Mouse (Mus musculus): Measurements from ENCODE around the gene Wfdc2. TPM values are rescaled to one million over a fixed set of nuclear protein-coding genes. Genes with fewer than 3 reads are reported as not detected.

The Wfdc2 gene
- polyA plus RNA-seq, 3 experiments from 2014 or later = not detected

Other genes starting within 250 kb of the Wfdc2 start
- gene Svs6, start 245.7 kb upstream of the Wfdc2 start, polyA plus RNA-seq (2017; shearing (Covaris generic)) = not detected
- gene Svs5, start 229.7 kb upstream of the Wfdc2 start, polyA plus RNA-seq (2017; shearing (Covaris generic)) = not detected
- gene Slpi, start 173.3 kb upstream of the Wfdc2 start, polyA plus RNA-seq (2017; shearing (Covaris generic)) = 1 to 10 TPM; 3.3 to 7.1 (median 3.8) TPM
- gene Rbpjl, start 159.3 kb upstream of the Wfdc2 start, polyA plus RNA-seq (2017; shearing (Covaris generic)) = not detected
- gene Matn4, start 157.3 kb upstream of the Wfdc2 start, polyA plus RNA-seq (2017; shearing (Covaris generic)) = under 1 TPM in 1 of 3 experiments, not detected in 2; 0.21 TPM
- gene Sdc4, start 118.5 kb upstream of the Wfdc2 start, polyA plus RNA-seq (2017; shearing (Covaris generic)) = 10 to 100 TPM; 12.0 to 42.7 (median 41.8) TPM
- gene Sys1, start 105.4 kb upstream of the Wfdc2 start, polyA plus RNA-seq (2017; shearing (Covaris generic)) = 10 to 100 TPM; 10.4 to 35.1 (median 25.4) TPM
- gene Gm20458, start 101.4 kb upstream of the Wfdc2 start, polyA plus RNA-seq (2017; shearing (Covaris generic)) = 1 to 10 TPM in 1 of 3 experiments, not detected in 2; 4.5 TPM
- not detected for gene Trp53tg5, start 88.7 kb upstream of the Wfdc2 start, polyA plus RNA-seq (2017; shearing (Covaris generic))
- 1 to 10 TPM; 1.5 to 7.5 (median 7.1) TPM for gene Dbndd2, start 76.3 kb upstream of the Wfdc2 start, polyA plus RNA-seq (2017; shearing (Covaris generic))
- gene Pigt, start 64.9 kb upstream of the Wfdc2 start, polyA plus RNA-seq (2017; shearing (Covaris generic)) = 10 to 100 TPM; 13.6 to 36.2 (median 30.9) TPM
- not detected for gene Spint3, start 11.0 kb downstream of the Wfdc2 start, polyA plus RNA-seq (2017; shearing (Covaris generic))
- not detected for gene Wfdc6a, start 23.0 kb downstream of the Wfdc2 start, polyA plus RNA-seq (2017; shearing (Covaris generic))
- not detected for gene Eppin, start 31.2 kb downstream of the Wfdc2 start, polyA plus RNA-seq (2017; shearing (Covaris generic))
- not detected for gene Wfdc6b, start 51.1 kb downstream of the Wfdc2 start, polyA plus RNA-seq (2017; shearing (Covaris generic))
- not detected for gene Wfdc8, start 51.2 kb downstream of the Wfdc2 start, polyA plus RNA-seq (2017; shearing (Covaris generic))
- gene Wfdc16, start 76.4 kb downstream of the Wfdc2 start, polyA plus RNA-seq (2017; shearing (Covaris generic)) = not detected
- not detected for gene Wfdc10, start 93.6 kb downstream of the Wfdc2 start, polyA plus RNA-seq (2017; shearing (Covaris generic))
- not detected for gene Wfdc9, start 94.2 kb downstream of the Wfdc2 start, polyA plus RNA-seq (2017; shearing (Covaris generic))
- gene Wfdc11, start 111.7 kb downstream of the Wfdc2 start, polyA plus RNA-seq (2017; shearing (Covaris generic)) = not detected
- not detected for gene Wfdc13, start 122.7 kb downstream of the Wfdc2 start, polyA plus RNA-seq (2017; shearing (Covaris generic))
- gene Spint4, start 136.1 kb downstream of the Wfdc2 start, polyA plus RNA-seq (2017; shearing (Covaris generic)) = not detected
- not detected for gene Spint5, start 152.9 kb downstream of the Wfdc2 start, polyA plus RNA-seq (2017; shearing (Covaris generic))
- gene Wfdc3, start 183.5 kb downstream of the Wfdc2 start, polyA plus RNA-seq (2017; shearing (Covaris generic)) = not detected
- 1 to 10 TPM; 3.8 to 7.8 (median 5.0) TPM for gene Dnttip1, start 183.6 kb downstream of the Wfdc2 start, polyA plus RNA-seq (2017; shearing (Covaris generic))
- gene Ube2c, start 207.5 kb downstream of the Wfdc2 start, polyA plus RNA-seq (2017; shearing (Covaris generic)) = 100 to 1,000 TPM in 1 of 3 experiments, 10 to 100 TPM in 1, 1 to 10 TPM in 1; 7.9 to 171 (median 15.0) TPM
- gene Tnnc2, start 217.6 kb downstream of the Wfdc2 start, polyA plus RNA-seq (2017; shearing (Covaris generic)) = not detected
- gene Snx21, start 223.4 kb downstream of the Wfdc2 start, polyA plus RNA-seq (2017; shearing (Covaris generic)) = 1 to 10 TPM; 5.2 to 9.7 (median 6.4) TPM
- gene Acot8, start 242.5 kb downstream of the Wfdc2 start, polyA plus RNA-seq (2017; shearing (Covaris generic)) = 10 to 100 TPM; 34.5 to 45.6 (median 39.3) TPM
- 1 to 10 TPM; 3.7 to 6.1 (median 4.8) TPM for gene Zswim3, start 242.7 kb downstream of the Wfdc2 start, polyA plus RNA-seq (2017; shearing (Covaris generic))